In the genomic region with DNA sequence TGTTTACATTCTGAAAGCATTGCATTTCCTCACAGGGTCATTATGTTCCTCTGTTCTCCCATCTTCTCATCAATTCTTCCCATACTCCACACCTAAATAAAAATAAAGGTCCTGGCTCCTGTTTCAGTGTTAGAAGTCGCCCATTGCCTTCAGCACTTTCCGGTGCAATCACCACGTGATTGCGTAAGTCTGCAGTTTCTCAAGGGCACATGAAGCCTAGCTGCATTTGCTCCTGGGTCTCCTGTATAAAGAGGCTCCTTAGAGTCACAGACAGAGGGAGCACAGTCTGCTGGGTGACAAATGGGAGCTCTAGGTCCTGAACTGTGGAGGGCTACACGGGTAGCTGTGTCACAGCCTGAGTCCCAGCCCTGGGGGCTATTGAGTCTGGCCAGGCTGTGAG, we compare ENCODE assay signal across 11 mouse cellular contexts. TPM values are rescaled to one million over a fixed set of nuclear protein-coding genes. Genes with fewer than 3 reads are reported as not detected.
A peak's percentile ranks its signal among the peaks of the same experiment; 100 is the strongest.
DNase-seq lines count a peak whose midpoint lies in the region; ATAC-seq and TF ChIP-seq lines count a peak whose summit lies in the region.
"Had no signal": no experiment of that assay in that cellular context is flagged by ENCODE, and none has a peak within 500 bp of the region (broad histone marks: within the 10 kb centered on the region; RNA-seq: fewer than 3 reads in every experiment).

No protein-coding gene starts in this region.

- no peaks in the 10 kb centered on the region for H3K9me3 ChIP-seq in hindbrain, embryonic 16.5 days (ENCODE audit: control insufficient read depth, low read length)
- no peaks in the 10 kb centered on the region for H3K9me3 ChIP-seq in hindbrain, embryonic 11.5 days (ENCODE audit: control insufficient read depth, low read length)
- no peaks in the 10 kb centered on the region for H3K9me3 ChIP-seq in liver, postnatal 0 days (ENCODE audit: low read length)
- no peaks in the 10 kb centered on the region for H3K9me3 ChIP-seq in kidney, embryonic 14.5 days (ENCODE audit: control insufficient read depth, low read length)
- H3K9me3 ChIP-seq: heart, embryonic 15.5 days had no signal

- no peak overlapping the region for H3K27ac ChIP-seq in hindbrain, embryonic 16.5 days (ENCODE audit: low read depth, low read length)
- no peak overlapping the region for H3K27ac ChIP-seq in hindbrain, embryonic 11.5 days (ENCODE audit: low read depth, low read length)
- H3K27ac ChIP-seq in liver, postnatal 0 days (ENCODE audit: low read depth), result peak overlapping the region; percentile 52; the same call in 1 of the 2 replicates
- H3K27ac ChIP-seq in kidney, embryonic 14.5 days (ENCODE audit: low read depth, low read length), result no peak overlapping the region
- H3K27ac ChIP-seq: heart, embryonic 15.5 days had no signal

- TF ChIP-seq EP300 in liver, postnatal 0 days (IDR thresholded peaks at IDR 0.05; ENCODE audit: low read depth), result no peak

- H3K9ac ChIP-seq in hindbrain, embryonic 16.5 days (ENCODE audit: low read depth, low read length), result no peak overlapping the region
- no peak overlapping the region for H3K9ac ChIP-seq in hindbrain, embryonic 11.5 days (ENCODE audit: low read depth, low read length)
- no peak overlapping the region for H3K9ac ChIP-seq in liver, postnatal 0 days (replicated peaks)
- no peak overlapping the region for H3K9ac ChIP-seq in kidney, embryonic 14.5 days (ENCODE audit: low read depth, low read length)
- H3K9ac ChIP-seq: heart, embryonic 15.5 days; lung, embryonic 14.5 days had no signal

- no peak overlapping the region for H3K4me2 ChIP-seq in hindbrain, embryonic 16.5 days (ENCODE audit: low read length)
- H3K4me2 ChIP-seq in hindbrain, embryonic 11.5 days (replicated peaks; ENCODE audit: low read depth, low read length), result no peak overlapping the region
- H3K4me2 ChIP-seq in liver, postnatal 0 days (ENCODE audit: low read depth, low read length), result no peak overlapping the region
- no peak overlapping the region for H3K4me2 ChIP-seq in kidney, embryonic 14.5 days (replicated peaks; ENCODE audit: low read depth, low read length)
- H3K4me2 ChIP-seq: heart, embryonic 15.5 days; lung, embryonic 14.5 days had no signal

- peak; percentile 61; the same call in 1 of the 2 replicates for ATAC-seq in hindbrain, embryonic 16.5 days
- ATAC-seq in hindbrain, embryonic 11.5 days (ENCODE audit: low FRiP score), result no peak
- no peak for ATAC-seq in liver, postnatal 0 days
- ATAC-seq in kidney, embryonic 14.5 days (ENCODE audit: low FRiP score, low TSS enrichment), result no peak

- H3K36me3 ChIP-seq in hindbrain, embryonic 16.5 days (ENCODE audit: control insufficient read depth, insufficient read depth, low read length), result peaks cover 12% of the 10 kb centered on the region
- H3K36me3 ChIP-seq in hindbrain, embryonic 11.5 days (ENCODE audit: control insufficient read depth, insufficient read depth, low read length), result no peaks in the 10 kb centered on the region
- H3K36me3 ChIP-seq in liver, postnatal 0 days (replicated peaks; ENCODE audit: insufficient read depth, low read length), result peaks cover 42% of the 10 kb centered on the region
- peaks cover 52% of the 10 kb centered on the region for H3K36me3 ChIP-seq in kidney, embryonic 14.5 days (ENCODE audit: control insufficient read depth, insufficient read depth, low read length)

- WGBS in hindbrain, embryonic 16.5 days, result 74% methylated on average over 5 of the region's 5 CpGs
- 81% methylated on average over 5 of the region's 5 CpGs for WGBS in hindbrain, embryonic 11.5 days
- 35% methylated on average over 5 of the region's 5 CpGs for WGBS in liver, postnatal 0 days (ENCODE audit: insufficient replicate concordance)
- WGBS in kidney, embryonic 14.5 days, result 66% methylated on average over 5 of the region's 5 CpGs

- DNase-seq in adrenal gland, adult (ENCODE audit: inconsistent age in 2 of 2, low spot score in 1 of 2), result peak; percentile 26 to 78
- no peak for DNase-seq in adrenal gland, adult 18-20 months (ENCODE audit: low spot score in 2 of 2)
- DNase-seq in hindbrain, embryonic 11.5 days (ENCODE audit: low spot score), result no peak
- DNase-seq in NIH3T3 (ENCODE audit: low read depth), result peak; percentile 56
- DNase-seq in liver, postnatal 0 days, result no peak
- no peak for DNase-seq in thymus, postnatal 0 days (ENCODE audit: low spot score)
- DNase-seq: lung, embryonic 14.5 days; right cerebral cortex, postnatal 4 days had no signal

- peaks cover 3% of the 10 kb centered on the region; the same call in 1 of the 2 replicates for H3K4me1 ChIP-seq in hindbrain, embryonic 16.5 days (ENCODE audit: control insufficient read depth, insufficient read depth, low read depth, low read length)
- no peaks in the 10 kb centered on the region for H3K4me1 ChIP-seq in hindbrain, embryonic 11.5 days (replicated peaks; ENCODE audit: control insufficient read depth, insufficient read depth, low read length)
- H3K4me1 ChIP-seq in liver, postnatal 0 days (ENCODE audit: insufficient read depth), result 0 out of 2 replicates have a peak, but pooled peaks cover 12% of the 10 kb centered on the region
- H3K4me1 ChIP-seq in kidney, embryonic 14.5 days (ENCODE audit: control insufficient read depth, insufficient read depth, low read length), result no peaks in the 10 kb centered on the region

- H3K27me3 ChIP-seq in hindbrain, embryonic 16.5 days (replicated peaks; ENCODE audit: control insufficient read depth, insufficient read depth, low read length), result no peaks in the 10 kb centered on the region
- no peaks in the 10 kb centered on the region for H3K27me3 ChIP-seq in hindbrain, embryonic 11.5 days (ENCODE audit: control insufficient read depth, insufficient read depth, low read length)
- H3K27me3 ChIP-seq in liver, postnatal 0 days (ENCODE audit: insufficient read depth, low read length), result no peaks in the 10 kb centered on the region
- H3K27me3 ChIP-seq in kidney, embryonic 14.5 days (ENCODE audit: control insufficient read depth, insufficient read depth, low read length), result no peaks in the 10 kb centered on the region
- H3K27me3 ChIP-seq: heart, embryonic 15.5 days had no signal

- H3K4me3 ChIP-seq in hindbrain, embryonic 16.5 days (ENCODE audit: low read length), result no peak overlapping the region
- no peak overlapping the region for H3K4me3 ChIP-seq in hindbrain, embryonic 11.5 days (ENCODE audit: low read depth, low read length)
- no peak overlapping the region for H3K4me3 ChIP-seq in liver, postnatal 0 days (ENCODE audit: low read depth, low read length)
- H3K4me3 ChIP-seq in kidney, embryonic 14.5 days (ENCODE audit: low read length), result no peak overlapping the region
- H3K4me3 ChIP-seq: heart, embryonic 15.5 days had no signal

- no peak for TF ChIP-seq CTCF in liver, postnatal 0 days (IDR thresholded peaks at IDR 0.05; ENCODE audit: low read depth)

RNA-seq across cellular contexts. Expression of a gene that starts 24.1 kb away (rescaled TPM):
- total RNA-seq in adrenal gland, adult 18-20 months (2021), result 10 to 100 TPM; 14.5 to 21.4 TPM
- polyA plus RNA-seq in hindbrain, embryonic 16.5 days (2015; fragmentation: Nextera tagmentation; extraction: Ambion mirVana), result 30.8 and 33.0 TPM in 2 replicates
- 17.0 and 20.1 TPM in 2 replicates for polyA plus RNA-seq in hindbrain, embryonic 11.5 days (2014; fragmentation: Nextera tagmentation; extraction: Ambion mirVana)
- 13.0 and 13.5 TPM in 2 replicates for polyA plus RNA-seq in liver, postnatal 0 days (2015; fragmentation: Nextera tagmentation; extraction: Ambion mirVana)
- 11.9 and 15.9 TPM in 2 replicates for polyA plus RNA-seq in kidney, embryonic 14.5 days (2014; fragmentation: Nextera tagmentation; extraction: Ambion mirVana)
- 13.2 and 13.3 TPM in 2 replicates for polyA plus RNA-seq in thymus, postnatal 0 days (2015; fragmentation: Nextera tagmentation; extraction: Ambion mirVana)

Comparison
In these comparisons a context has a peak if more than half of its experiments do, and no peak if none do; other contexts are left out.
1. DNase-seq: peak in adrenal gland, adult (2 of 2) and NIH3T3 (single experiment); none in adrenal gland, adult 18-20 months (0 of 2), hindbrain, embryonic 11.5 days (single experiment), liver, postnatal 0 days (single experiment) and thymus, postnatal 0 days (single experiment).